Mouse (Mus musculus): Measurements from ENCODE around the gene Cxcr5.

Gene Cxcr5

GRCm38 (mm10) chr9:44494863-44495809, 66.5 kb downstream of the Cxcr5 start:
- no peak for DNase-seq (ENCODE audit: low spot score)

GRCm38 (mm10) chr9:44494261-44494862, 67.3 kb downstream of the Cxcr5 start:
- DNase-seq (ENCODE audit: low spot score), result no peak

DNA sequence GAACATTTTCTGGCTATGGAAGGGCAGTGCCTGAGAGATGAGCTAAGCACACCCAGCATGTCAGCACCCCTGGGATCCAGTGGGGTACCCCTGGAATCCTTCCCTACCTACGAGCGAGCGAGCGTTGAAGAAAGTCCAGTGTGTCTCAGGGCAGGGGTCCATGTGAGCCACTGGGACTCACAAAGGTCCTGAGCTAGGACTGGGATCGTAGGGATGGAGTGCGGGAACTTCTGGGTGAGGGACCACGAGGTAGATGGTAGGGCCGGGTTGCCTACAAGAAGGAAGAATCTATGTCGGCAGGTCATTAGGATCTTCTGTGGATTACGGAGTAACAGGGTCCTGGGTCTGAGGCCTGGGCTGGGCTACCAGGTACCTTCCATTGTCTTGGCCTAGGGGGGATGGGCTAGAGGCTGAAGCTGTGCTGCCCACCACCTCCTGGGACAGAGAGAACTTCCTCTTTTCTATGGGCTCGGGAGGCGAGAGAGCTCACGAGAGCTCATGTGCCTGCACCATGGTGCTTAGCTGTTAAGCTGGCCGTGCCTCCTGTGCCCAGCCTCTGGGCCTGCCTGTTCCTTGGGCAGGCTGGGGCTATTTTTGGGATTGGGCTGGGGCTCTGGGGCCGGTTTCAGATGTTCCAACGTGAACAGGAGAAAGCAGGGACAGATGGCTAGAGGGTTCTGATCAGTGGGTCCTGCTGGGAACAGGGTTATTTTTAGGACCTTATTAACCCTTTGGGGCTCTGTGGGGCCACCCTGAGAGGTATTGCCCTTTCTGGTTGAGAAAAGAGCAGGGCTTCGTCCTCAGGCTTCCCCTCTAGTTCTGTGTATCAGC, 68.8 kb downstream of the Cxcr5 start:
- no peak for DNase-seq (ENCODE audit: low spot score)

GRCm38 (mm10) chr9:44491351-44491750, 70.3 kb downstream of the Cxcr5 start:
- DNase-seq (ENCODE audit: low spot score), result no peak

GRCm38 (mm10) chr9:44490086-44490967, 71.3 kb downstream of the Cxcr5 start:
- DNase-seq (ENCODE audit: low spot score), result no peak

- no peak for DNase-seq (ENCODE audit: low spot score)
Measured at GRCm38 (mm10) chr9:44489651-44490085, 72.0 kb downstream of the Cxcr5 start.

- DNase-seq (ENCODE audit: low spot score), result peak; percentile 88
Measured at GRCm38 (mm10) chr9:44488855-44489381, 72.8 kb downstream of the Cxcr5 start.

GRCm38 (mm10) chr9:44488416-44488815, 73.3 kb downstream of the Cxcr5 start:
- no peak for DNase-seq (ENCODE audit: low spot score)

GRCm38 (mm10) chr9:44487441-44487840, 74.2 kb downstream of the Cxcr5 start:
- peak; percentile 95 for DNase-seq (ENCODE audit: low spot score)

DNA sequence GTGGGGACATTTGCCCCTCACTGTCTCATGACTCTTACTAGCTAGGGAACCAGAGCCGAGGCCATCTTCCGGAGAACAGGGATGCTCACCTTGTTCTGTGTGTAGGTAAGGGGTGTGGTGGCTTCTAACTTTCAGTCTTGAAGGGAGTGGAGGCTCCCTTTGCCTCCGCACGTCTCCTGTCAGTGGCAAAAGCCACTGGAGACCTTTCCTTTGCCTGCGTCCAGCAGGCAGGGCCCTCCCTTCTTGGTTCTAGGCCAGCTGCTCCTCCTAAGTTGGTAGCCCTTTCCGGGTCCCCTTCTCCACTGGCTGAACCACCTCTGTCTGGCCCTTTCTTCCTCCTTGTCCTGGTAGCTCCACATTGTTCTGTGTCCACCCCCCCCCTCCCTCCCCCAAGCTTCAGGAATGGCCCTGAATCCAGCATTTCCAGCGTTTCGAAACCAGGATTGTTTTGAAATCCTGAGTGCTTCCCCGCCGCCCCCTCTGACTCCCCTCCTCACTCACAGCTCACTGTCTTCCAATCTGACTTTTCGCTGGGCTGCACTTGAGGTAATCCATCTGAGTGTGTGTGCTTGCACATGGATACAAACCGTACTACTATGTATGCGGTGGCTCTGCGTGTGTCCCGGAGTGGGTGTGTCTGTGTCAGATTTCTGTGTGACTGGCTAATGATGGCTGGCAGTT, 74.8 kb downstream of the Cxcr5 start:
- DNase-seq (ENCODE audit: low spot score), result no peak

GRCm38 (mm10) chr9:44486335-44486734, 75.3 kb downstream of the Cxcr5 start:
- DNase-seq (ENCODE audit: low spot score), result no peak

DNA sequence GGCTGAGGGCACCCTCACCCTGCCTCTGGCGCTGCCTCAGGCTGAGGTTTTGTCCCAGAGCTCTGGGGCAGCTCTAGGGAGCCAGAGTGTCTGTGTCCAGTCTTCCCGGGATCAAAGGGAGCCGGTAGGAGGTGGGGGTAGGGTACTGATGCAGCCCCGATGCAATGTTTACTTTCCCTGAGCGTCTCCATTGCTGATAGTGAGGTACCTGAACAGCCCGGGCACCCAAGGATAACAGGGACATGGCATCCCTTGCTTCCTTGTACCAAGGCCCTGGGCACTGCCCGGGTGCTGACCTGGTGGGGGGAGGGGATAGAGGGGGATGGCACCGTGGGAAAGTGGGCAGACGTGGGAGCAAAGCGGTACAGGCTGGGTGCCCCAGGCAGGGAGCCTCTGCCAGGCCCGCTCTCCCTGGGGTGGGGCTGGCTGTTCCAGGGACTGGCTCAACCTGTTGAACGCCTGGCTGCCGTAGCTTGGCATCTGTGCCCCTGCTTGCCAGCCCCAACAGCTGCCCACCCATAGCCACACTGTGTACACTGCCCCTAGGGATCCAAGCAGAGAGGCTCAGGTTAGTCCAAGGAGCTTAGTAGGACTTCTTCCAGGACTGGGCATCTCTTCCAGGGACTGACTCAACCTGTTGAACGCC, 76.0 kb downstream of the Cxcr5 start:
- no peak for DNase-seq (ENCODE audit: low spot score)

DNA sequence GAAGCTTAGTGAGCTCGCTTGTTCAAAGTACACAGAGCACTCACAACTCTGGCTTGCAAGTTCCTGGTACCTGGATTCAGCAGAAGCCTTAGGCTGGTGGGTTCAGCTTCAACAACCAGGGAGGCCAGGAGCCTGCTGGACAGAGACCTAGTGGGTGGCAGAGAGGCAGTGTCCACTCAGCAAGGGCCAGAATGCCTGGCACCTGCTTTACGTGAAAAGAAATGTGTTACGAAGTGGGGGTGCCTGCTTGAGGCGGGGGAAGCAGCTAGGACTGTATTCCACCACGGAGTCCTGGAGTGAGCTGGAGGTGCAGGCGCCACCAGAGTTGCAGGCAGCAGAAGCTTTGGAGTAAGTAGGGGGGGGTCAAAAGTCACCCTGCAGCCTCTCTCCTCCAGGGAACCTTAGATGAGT, 76.6 kb downstream of the Cxcr5 start:
- no peak for DNase-seq (ENCODE audit: low spot score)

DNA sequence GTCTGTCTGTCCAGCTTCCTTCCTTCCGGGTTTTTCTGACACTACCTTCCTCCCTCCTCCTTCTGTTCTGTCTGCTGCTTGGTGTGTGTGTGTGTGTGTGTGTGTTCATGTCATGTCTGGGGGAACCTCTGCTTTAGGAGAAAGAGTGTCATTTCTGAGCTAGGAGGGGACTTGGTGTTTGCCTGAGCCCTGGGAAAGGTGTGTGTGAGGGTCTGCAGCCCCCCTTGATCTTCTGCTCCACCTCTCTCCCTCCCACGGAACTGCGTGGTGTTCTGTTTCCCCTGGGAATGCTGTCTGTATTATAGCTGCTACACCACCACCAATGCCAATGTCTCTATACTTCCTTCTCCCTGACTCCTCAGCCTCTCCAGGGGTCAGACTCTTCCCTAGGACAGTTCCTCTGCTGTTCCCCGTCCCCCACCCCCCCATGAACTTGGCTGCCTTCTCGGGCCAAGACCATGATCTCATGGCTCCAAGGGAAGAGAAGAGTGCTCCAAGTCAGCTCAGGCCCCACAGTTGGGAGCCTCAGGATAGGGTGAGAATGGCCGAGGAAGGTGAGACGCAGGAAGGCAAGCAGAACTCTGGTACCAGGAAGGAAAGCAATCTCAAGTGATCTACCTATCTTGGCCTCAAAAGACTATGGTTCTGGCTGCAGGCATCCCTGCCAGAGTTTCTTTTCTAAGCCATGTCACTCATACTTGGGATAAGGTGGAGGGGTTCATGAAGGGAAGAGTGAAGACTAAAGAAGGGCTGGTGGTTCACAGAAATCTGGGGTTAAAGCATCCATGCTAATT, 77.2 kb downstream of the Cxcr5 start:
- no peak for DNase-seq (ENCODE audit: low spot score)

GRCm38 (mm10) chr9:44483510-44484044, 78.1 kb downstream of the Cxcr5 start:
- DNase-seq (ENCODE audit: low spot score), result peak; percentile 87

- no peak for DNase-seq (ENCODE audit: low spot score)
Measured at GRCm38 (mm10) chr9:44483041-44483509, 78.6 kb downstream of the Cxcr5 start.

- peak; percentile 96 for DNase-seq (ENCODE audit: low spot score)
Measured at GRCm38 (mm10) chr9:44482552-44482951, 79.1 kb downstream of the Cxcr5 start, which contains the start of gene Bcl9l. Gene Bcl9l, plus strand, starts transcription at chr9:44482825.

DNA sequence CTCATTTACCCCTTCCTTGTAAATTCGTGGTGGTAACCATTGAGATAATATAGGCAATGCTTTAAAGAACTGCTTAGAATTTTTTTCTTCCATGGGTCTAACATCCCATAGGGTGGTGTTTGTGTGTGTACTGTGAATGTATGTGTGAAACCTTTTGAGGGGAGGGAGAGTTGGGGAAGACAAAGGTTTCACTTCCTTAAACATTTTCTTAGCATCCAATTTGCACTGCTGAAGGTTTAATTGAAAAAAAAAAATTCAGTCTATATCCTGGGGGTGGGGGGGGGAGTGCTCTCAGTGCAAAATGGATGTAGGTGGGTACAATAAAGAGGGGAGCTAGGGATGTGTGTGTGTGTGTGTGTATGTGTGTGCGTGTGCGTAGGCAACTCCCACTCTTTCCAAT, 79.6 kb downstream of the Cxcr5 start:
- no peak for DNase-seq (ENCODE audit: low spot score)

Data from lung, postnatal 25 days (tissue).